Mouse (Mus musculus) intestine, embryonic 14.5 days (tissue): Measurements from ENCODE around the gene Atp2a3. TPM values are rescaled to one million over a fixed set of nuclear protein-coding genes. Genes with fewer than 3 reads are reported as not detected.

ENCODE experiments used
- ATAC-seq: fragments of 200-750 bp; cut with Nextera tagmentation; replicated peaks from 2 replicates; pipeline ENCODE4 v1.8.0; 2017; ENCODE audit warnings: low read depth, moderate number of reproducible peaks, moderate TSS enrichment, moderate library complexity; ENCODE audit not compliant: low FRiP score, low TSS enrichment
- DNase-seq: peaks from one replicate; pipeline ENCODE4 v3.0.0-alpha.2; 2018; ENCODE audit warnings: low spot score
- H3K27ac ChIP-seq: fragments of 300-500 bp; sonication (generic); 2 replicates; pipeline ENCODE4 v1.5.1; 2014; ENCODE audit warnings: low read depth, mild to moderate bottlenecking, control low read depth
- H3K27me3 ChIP-seq: fragments of 300-500 bp; sonication (generic); replicated peaks from 2 replicates; pipeline ENCODE4 v1.6.1; 2014; ENCODE audit warnings: low read length, control low read depth; ENCODE audit not compliant: control insufficient read depth, insufficient read depth
- H3K36me3 ChIP-seq: fragments of 300-500 bp; sonication (generic); 2 replicates; pipeline ENCODE4 v1.6.1; 2014; ENCODE audit warnings: low read length, control low read depth; ENCODE audit not compliant: control insufficient read depth, insufficient read depth
- H3K4me1 ChIP-seq: fragments of 300-500 bp; sonication (generic); replicated peaks from 2 replicates; pipeline ENCODE4 v1.6.1; 2014; ENCODE audit warnings: low read length, control low read depth, mixed read lengths; ENCODE audit not compliant: control insufficient read depth, insufficient read depth
- H3K4me2 ChIP-seq: fragments of 300-500 bp; sonication (generic); 2 replicates; pipeline ENCODE4 v1.6.1; 2014; ENCODE audit warnings: low read length
- H3K4me3 ChIP-seq: fragments of 300-500 bp; sonication (generic); 2 replicates; pipeline ENCODE4 v1.5.1; 2014; ENCODE audit warnings: low read depth, low read length, control low read depth, mixed read lengths
- H3K9ac ChIP-seq: fragments of 300-500 bp; sonication (generic); 2 replicates; pipeline ENCODE4 v1.6.1; 2014; ENCODE audit warnings: mild to moderate bottlenecking, low read length
- H3K9me3 ChIP-seq: fragments of 300-500 bp; sonication (generic); 2 replicates; pipeline ENCODE4 v1.6.1; 2016; ENCODE audit warnings: low read length, control low read depth; ENCODE audit not compliant: control insufficient read depth
- WGBS: fragments of 180-500 bp; shearing (Covaris S2); extraction: QIAGEN DNeasy Blood & Tissue Kit; methylation state at CpG from one replicate; pipeline ENCODE4 v1.1.7; 2014; 5-methylcytosine and 5-hydroxymethylcytosine counted together
- polyA plus RNA-seq: library from polyadenylated mRNA; unstranded; fragments of >200 nt; fragmentation: Nextera tagmentation; extraction: Ambion mirVana; gene quantifications from 2 replicates; pipeline ENCODE4 v1.2.1, GENCODE M21; 2014

Gene Atp2a3
- polyA plus RNA-seq, 1 experiment from 2014 or later, result 21.4 TPM

DNA sequence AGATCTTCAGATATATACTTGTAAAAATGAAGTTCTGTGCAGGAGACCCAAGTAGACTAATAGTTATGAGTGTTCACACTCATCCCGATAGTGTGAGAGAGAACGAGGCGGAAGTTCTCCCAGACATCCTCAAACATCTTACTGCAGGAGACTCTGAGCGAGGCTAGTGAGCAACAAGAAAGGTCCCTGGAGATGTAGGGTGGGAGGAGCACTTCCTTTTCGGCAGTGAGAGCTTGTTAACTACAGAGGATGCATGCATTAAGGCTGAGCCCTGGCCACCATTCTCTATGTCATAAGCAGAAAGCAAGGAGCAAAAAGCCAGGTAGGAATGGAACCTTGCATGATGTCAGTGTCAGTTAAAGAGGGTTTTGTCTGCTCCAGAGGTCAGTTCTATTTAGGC is 26.3 kb downstream of the Atp2a3 start:
- Histone ChIP-seq H3K9ac (no peak overlapping the region), H3K4me3 (no peak overlapping the region), H3K27ac (no peak overlapping the region), H3K4me1 (peaks cover 17% of the 10 kb centered on the region), H3K9me3 (no peaks in the 10 kb centered on the region), H3K36me3 (no peaks in the 10 kb centered on the region), H3K4me2 (no peak overlapping the region), H3K27me3 (no peaks in the 10 kb centered on the region)
- WGBS, result 65% methylated on average over 5 of the region's 5 CpGs
- no peak for DNase-seq
- no peak for ATAC-seq

DNA sequence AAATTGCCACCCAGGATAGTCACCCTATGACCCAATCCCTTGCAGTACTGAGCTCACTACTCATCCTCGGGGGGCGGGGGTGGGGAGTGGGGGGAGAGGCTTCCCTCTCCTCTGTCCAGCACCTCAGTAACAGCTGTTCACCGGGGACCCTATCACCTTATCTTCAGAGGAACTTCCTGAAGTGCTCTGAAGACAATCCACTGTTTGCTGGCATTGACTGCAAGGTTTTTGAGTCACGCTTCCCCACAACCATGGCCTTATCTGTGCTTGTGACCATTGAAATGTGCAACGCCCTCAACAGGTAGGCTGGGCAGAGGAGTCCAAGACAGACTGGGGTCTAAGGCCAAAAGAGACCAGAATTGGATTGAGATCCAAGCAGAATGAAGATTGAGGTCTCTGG is 26.8 kb downstream of the Atp2a3 start:
- WGBS, result 76% methylated on average over 5 of the region's 5 CpGs
- no peak overlapping the region for H3K9ac ChIP-seq
- H3K36me3 ChIP-seq, result no peaks in the 10 kb centered on the region
- no peaks in the 10 kb centered on the region for H3K9me3 ChIP-seq
- ATAC-seq (no peak), DNase-seq (no peak)
- no peaks in the 10 kb centered on the region for H3K27me3 ChIP-seq
- H3K4me1 ChIP-seq, result peaks cover 23% of the 10 kb centered on the region
- no peak overlapping the region for H3K4me2 ChIP-seq
- no peak overlapping the region for H3K4me3 ChIP-seq
- H3K27ac ChIP-seq, result no peak overlapping the region

GRCm38 (mm10) chr11:72989044-72989443 is 28.1 kb downstream of the Atp2a3 start:
- ATAC-seq (no peak), DNase-seq (no peak)
- no peak overlapping the region for H3K9ac ChIP-seq
- no peaks in the 10 kb centered on the region for H3K27me3 ChIP-seq
- H3K9me3 ChIP-seq, result no peaks in the 10 kb centered on the region
- H3K4me1 ChIP-seq, result peaks cover 25% of the 10 kb centered on the region
- H3K36me3 ChIP-seq, result no peaks in the 10 kb centered on the region
- no peak overlapping the region for H3K4me2 ChIP-seq
- 77% methylated on average over 6 of the region's 6 CpGs for WGBS
- H3K27ac ChIP-seq, result no peak overlapping the region
- H3K4me3 ChIP-seq, result no peak overlapping the region

GRCm38 (mm10) chr11:72990688-72991087 is 29.7 kb downstream of the Atp2a3 start:
- DNase-seq (no peak), ATAC-seq (no peak)
- Histone ChIP-seq H3K9ac (no peak overlapping the region), H3K9me3 (no peaks in the 10 kb centered on the region), H3K4me3 (no peak overlapping the region), H3K27ac (no peak overlapping the region), H3K4me1 (peaks cover 25% of the 10 kb centered on the region), H3K27me3 (no peaks in the 10 kb centered on the region), H3K36me3 (no peaks in the 10 kb centered on the region), H3K4me2 (no peak overlapping the region)
- WGBS, result 73% methylated on average over 9 of the region's 9 CpGs

- DNase-seq (peak; percentile 59), ATAC-seq (peak; percentile 48; the same call in 1 of the 2 replicates)
- H3K4me2 ChIP-seq, result no peak overlapping the region
- H3K36me3 ChIP-seq, result no peaks in the 10 kb centered on the region
- WGBS, result 23% methylated on average over 9 of the region's 9 CpGs
- no peak overlapping the region for H3K9ac ChIP-seq
- no peaks in the 10 kb centered on the region for H3K27me3 ChIP-seq
- no peaks in the 10 kb centered on the region for H3K9me3 ChIP-seq
- H3K4me3 ChIP-seq, result no peak overlapping the region
- peaks cover 25% of the 10 kb centered on the region for H3K4me1 ChIP-seq
- H3K27ac ChIP-seq, result peak overlapping the region; percentile 64
Observed at GRCm38 (mm10) chr11:72991961-72992360, 31.0 kb downstream of the Atp2a3 start.

- no peak overlapping the region for H3K4me2 ChIP-seq
- H3K4me1 ChIP-seq, result peaks cover 23% of the 10 kb centered on the region
- H3K27ac ChIP-seq, result no peak overlapping the region
- WGBS, result 83% methylated on average over 6 of the region's 6 CpGs
- no peak for DNase-seq
- no peak overlapping the region for H3K9ac ChIP-seq
- H3K4me3 ChIP-seq, result no peak overlapping the region
- no peaks in the 10 kb centered on the region for H3K27me3 ChIP-seq
- no peak for ATAC-seq
- no peaks in the 10 kb centered on the region for H3K36me3 ChIP-seq
- no peaks in the 10 kb centered on the region for H3K9me3 ChIP-seq
Observed at GRCm38 (mm10) chr11:72996346-72996745, 35.4 kb downstream of the Atp2a3 start.

- no peaks in the 10 kb centered on the region for H3K36me3 ChIP-seq
- WGBS, result 97% methylated on average over 2 of the region's 2 CpGs
- H3K4me1 ChIP-seq, result peaks cover 21% of the 10 kb centered on the region
- no peaks in the 10 kb centered on the region for H3K9me3 ChIP-seq
- no peak overlapping the region for H3K4me3 ChIP-seq
- H3K27ac ChIP-seq, result no peak overlapping the region
- DNase-seq (no peak), ATAC-seq (no peak)
- H3K9ac ChIP-seq, result no peak overlapping the region
- H3K27me3 ChIP-seq, result no peaks in the 10 kb centered on the region
- H3K4me2 ChIP-seq, result no peak overlapping the region
Observed at GRCm38 (mm10) chr11:72996781-72997180, 35.8 kb downstream of the Atp2a3 start.

GRCm38 (mm10) chr11:72997529-72998326 is 36.8 kb downstream of the Atp2a3 start:
- Histone ChIP-seq H3K9ac (no peak overlapping the region), H3K4me1 (peaks cover 12% of the 10 kb centered on the region), H3K4me3 (no peak overlapping the region), H3K27me3 (no peaks in the 10 kb centered on the region), H3K4me2 (no peak overlapping the region), H3K27ac (no peak overlapping the region), H3K9me3 (no peaks in the 10 kb centered on the region), H3K36me3 (no peaks in the 10 kb centered on the region)
- WGBS, result 56% methylated on average over 13 of the region's 13 CpGs
- DNase-seq, result no peak
- 0 out of 2 replicates have a peak, but pooled peaks have one; percentile 37 for ATAC-seq

- DNase-seq, result no peak
- Histone ChIP-seq H3K4me3 (no peak within 1 kb of the TSS), H3K4me2 (no peak within 1 kb of the TSS), H3K9me3 (no peaks in the 10 kb centered on the region), H3K9ac (no peak within 1 kb of the TSS), H3K27me3 (no peaks in the 10 kb centered on the region), H3K4me1 (peaks cover 9% of the 10 kb centered on the region), H3K27ac (no peak within 1 kb of the TSS), H3K36me3 (no peaks in the 10 kb centered on the region)
- ATAC-seq, result no peak
- 27% methylated on average over 8 of the region's 8 CpGs for WGBS
Observed at GRCm38 (mm10) chr11:72998771-72999170, 37.8 kb downstream of the Atp2a3 start, which contains the start of gene P2rx1. P2rx1 (plus strand) TSS chr11:72999103.
